Mouse (Mus musculus) left cerebral cortex, adult 11 months (tissue): ENCODE measurements at regions not wholly inside any gene's neighbourhood (a gene's known extent, or its start where the extent isn't known, plus 50 kb on each side); places are given as distances from the start of the nearest gene placed in this dataset.

ENCODE experiments used
- DNase-seq: peaks from one replicate; pipeline ENCODE4 v3.0.0; 2022; ENCODE audit warnings: low spot score

- DNase-seq: no peak
These were observed 295.1 kb upstream of the Igfbp3 start for GRCm38 (mm10) chr11:7508861-7509260.

DNA sequence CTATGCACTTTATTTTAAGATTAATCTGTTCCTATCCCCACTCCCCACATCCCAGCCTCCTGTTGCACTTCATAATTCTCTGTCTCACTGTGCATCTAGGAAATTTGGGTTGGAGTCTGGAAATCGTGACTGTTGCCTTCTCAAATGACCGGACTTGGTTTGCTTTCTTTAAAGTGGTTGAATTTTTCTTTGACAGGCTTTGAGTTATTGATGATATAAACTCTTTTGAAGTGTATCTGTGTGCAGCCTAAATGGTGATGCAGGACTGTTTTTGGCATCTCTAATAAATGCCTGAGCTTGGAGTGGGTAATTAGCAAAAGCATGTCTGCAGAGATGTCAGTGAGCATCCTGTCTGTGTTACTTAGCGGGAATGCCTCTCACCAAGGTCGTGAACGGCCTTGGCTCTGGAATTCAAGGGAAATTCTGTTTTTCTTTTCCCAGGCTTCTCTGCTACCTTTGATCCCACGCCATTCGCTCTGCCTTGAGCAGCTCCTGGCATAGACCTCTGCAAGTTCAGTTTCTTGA is 292.8 kb upstream of the Igfbp3 start:
- DNase-seq: no peak

DNA sequence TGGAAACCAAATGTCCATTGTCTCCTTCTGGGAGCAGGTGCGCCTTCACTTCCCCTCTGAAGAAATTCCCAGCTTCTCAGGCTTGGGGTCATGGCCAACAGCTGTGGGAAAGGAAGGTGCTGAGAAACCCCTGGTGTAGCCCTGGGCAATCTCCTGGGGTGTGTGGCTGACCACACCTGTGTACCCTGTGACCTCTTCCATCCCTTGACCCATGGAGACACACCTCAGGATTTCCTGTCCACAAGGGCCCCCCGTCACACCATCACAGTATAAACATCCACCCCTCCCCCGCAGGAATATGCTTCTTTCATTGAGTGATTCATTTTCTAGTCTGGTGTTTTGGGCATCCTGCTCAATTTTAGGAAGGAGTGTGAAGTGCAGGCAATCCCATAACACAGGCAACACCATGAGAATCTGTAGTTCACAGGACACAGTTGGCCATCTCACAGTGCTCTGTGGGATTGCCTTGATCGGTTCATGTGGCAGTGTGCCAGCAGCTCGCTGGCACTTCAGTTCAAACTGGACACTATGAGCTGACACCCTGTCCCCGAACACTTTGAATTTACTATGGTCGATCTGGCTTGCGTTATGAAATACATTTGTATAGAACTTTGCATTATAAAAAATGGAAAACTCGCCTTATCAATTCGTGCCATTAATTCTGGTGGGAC is 291.1 kb upstream of the Igfbp3 start:
- DNase-seq: no peak

DNA sequence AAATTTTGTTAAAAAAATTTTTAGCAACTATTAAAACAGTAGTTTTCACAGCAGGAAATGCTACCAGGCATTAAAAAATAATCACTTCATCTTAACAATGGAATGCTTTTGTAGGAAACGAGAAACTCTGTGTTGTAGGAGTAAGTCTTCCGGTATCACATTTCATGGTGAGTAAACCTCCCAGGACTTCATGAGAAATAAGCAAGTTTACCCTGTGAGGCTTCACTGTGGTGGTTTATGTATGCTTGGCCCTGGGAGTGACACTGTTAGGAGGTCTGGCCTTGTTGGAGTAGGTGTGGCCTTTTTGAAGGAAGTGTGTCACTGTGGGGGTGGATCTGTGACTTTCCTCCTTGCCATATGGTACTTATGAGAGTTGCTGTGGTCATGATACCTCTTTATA is 289.0 kb upstream of the Igfbp3 start:
- no peak for DNase-seq

- no peak for DNase-seq
These were observed 288.3 kb upstream of the Igfbp3 start for GRCm38 (mm10) chr11:7502045-7502444.

GRCm38 (mm10) chr11:7497803-7498202 is 284.1 kb upstream of the Igfbp3 start:
- no peak for DNase-seq

- no peak for DNase-seq
These were observed 260.3 kb upstream of the Igfbp3 start for GRCm38 (mm10) chr11:7473832-7474545.

GRCm38 (mm10) chr11:7465522-7465921 is 251.8 kb upstream of the Igfbp3 start:
- no peak for DNase-seq

DNA sequence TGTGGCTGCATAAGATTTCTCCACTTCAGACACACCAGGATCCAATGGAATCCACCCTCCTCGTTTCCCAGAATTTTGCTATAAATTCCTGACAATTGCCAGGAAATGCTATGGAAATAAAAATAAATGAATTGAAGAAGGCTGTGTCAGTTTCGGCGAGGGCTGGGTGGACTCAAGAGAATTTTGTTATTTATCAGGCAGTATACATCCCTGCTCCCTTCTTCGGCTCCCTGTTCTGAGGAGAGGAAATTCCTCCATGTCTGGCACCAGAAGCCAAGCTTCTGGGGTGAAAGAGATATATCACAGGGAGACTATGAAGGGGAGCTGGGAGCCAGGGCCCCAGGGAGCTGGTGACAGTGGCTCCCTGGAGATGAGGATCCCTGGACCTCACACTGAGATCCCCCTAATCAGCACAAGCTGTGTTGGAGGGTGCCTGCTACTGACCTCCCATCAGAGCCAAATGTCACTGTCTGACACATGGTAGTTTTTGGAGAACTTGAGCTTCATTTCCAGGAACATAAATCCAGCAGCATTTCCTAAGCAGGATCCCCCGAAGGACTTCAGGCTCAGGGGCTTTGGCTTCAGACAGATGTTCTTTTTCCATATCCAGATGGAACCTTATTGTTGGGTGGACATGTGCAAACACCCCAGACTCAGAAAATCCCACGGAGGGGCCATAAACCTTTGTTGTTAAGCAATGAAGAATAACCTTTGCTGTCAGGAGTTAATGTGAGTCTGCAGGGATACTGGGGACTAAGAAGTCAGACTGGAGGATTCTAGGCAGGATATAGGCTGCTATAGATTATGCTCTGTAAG is 248.4 kb upstream of the Igfbp3 start:
- DNase-seq: no peak

- DNase-seq: no peak
These were observed 238.0 kb upstream of the Igfbp3 start for GRCm38 (mm10) chr11:7451756-7452155.

DNA sequence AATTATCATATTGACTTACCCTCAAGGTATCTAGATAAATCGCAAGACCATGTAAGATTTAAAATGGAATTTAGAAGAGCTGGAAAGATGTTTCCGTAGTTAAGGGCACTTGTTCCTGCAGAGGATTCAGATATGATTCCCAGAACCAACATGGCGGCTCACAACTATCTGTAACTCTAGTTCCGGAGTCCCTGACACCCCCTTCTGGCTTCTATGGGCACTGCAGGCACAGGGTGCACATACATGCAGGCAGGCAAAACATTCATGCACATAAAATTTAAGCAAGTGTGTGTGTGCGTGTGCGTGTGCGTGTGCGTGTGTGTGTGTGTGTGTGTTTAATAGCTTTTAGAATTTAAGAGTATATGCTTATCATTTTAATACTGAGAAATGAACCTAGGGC is 230.8 kb upstream of the Igfbp3 start:
- DNase-seq: no peak

DNA sequence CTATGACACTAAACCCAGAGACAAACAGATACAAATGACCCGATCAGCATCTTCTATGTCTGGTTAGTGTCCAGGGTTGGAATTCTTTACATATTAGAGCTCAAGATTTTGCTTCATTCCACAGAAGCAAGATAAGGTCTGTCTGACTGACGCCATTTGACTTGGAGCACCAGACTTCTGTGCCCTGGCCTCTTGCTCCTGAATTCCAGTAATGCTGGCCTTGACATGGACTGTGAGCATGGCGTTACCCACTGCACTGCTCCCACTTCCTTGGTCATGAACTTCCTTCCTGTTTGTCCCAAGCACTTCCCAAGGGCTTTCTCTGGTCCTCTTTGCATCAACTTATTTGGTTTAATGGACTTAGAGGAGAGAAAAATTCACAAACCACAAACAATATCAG is 225.6 kb upstream of the Igfbp3 start:
- no peak for DNase-seq

DNA sequence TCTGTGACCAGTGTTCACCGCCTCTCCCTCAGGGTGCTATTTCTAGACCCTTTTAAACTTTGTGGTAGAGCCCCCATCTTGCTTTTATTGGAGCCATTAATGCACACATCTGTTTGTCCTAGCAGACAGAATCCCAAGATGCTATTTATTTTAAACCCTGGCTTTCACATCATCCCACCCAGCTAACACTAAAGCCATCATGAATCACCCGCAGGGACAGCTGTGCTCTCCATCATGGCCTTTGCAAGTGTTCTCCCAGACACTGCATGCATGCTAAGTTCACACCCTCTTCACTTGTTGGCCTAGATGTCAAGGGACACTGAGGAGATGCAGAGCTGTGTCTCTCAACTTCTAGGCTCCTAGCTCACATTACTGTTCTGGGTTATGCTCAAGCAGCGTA is 220.9 kb upstream of the Igfbp3 start:
- no peak for DNase-seq

GRCm38 (mm10) chr11:7427771-7428170 is 214.0 kb upstream of the Igfbp3 start:
- no peak for DNase-seq

DNA sequence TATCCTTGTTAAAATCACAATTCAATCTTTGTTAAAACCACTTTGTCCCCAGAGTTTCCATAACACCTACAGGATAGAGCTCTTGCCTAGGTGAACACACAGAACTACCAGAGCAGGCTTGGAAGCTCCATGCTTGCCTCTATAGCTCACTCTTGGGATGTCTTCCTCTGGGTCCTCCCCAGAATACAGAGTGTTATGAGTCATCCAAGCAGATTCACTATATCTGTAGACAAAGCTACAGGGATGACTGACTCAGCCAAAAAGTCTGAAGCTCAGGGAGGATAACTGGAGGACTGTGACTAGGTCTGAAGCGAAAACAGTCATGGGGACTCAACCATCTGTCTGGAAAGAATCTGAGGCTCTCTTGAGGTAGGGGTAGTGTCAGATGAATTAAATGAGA is 211.5 kb upstream of the Igfbp3 start:
- DNase-seq: no peak

DNA sequence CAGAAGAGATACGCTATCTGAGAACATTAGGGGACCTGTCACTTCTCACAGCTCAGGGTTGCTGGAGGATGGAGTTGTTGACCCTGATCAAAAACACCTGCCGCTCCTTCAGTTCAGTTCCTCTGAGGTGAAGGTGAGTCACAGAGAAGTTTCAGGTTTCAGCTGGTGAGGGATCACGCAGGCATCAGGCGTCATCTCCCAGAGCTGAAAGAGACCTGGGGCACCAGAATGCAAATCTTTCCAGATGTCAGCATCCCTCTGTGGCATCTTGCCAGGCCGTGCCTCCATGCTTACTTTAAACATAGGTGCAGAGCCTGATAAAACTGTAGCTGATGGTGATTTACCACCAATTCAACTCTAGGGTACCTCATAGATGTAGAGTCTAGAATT is 210.4 kb upstream of the Igfbp3 start:
- no peak for DNase-seq

DNA sequence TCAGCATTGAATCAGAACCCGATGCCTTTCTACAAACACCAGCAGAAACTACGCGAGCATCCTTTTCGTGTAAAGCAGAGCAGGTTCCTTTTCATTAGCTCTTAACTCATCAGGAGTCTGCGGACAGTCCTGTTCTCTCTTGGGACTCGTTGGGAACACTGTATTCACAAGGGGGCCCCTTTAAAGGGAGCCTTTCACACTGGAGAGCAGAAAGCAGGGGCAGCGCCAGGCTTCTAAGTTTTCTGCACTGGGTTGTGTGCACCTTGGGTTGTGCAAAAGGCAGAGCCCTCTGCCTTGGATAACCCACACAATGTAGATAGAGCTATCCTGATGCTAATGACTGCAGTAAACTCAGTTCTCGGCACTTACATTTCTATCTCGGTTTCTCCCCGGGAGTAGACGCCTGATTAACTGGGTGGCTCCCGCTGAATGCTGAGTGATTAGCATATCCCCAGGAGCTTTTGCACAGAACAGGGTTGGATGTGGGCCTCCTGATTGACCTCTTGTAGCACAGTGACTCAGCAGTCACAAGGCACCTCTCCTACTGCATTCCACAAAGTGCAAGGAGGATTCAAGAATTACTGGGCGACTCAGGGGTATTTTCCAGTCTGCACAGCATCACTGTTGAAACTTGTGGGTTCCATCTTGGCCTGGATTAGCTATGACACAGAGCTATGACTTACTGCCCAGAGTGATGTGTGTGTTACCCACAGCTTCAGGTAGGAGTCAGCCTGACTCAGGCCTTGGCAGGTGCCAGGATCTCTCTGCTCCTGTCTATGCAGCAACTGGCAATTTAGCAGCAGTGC is 209.8 kb upstream of the Igfbp3 start:
- DNase-seq: no peak

DNA sequence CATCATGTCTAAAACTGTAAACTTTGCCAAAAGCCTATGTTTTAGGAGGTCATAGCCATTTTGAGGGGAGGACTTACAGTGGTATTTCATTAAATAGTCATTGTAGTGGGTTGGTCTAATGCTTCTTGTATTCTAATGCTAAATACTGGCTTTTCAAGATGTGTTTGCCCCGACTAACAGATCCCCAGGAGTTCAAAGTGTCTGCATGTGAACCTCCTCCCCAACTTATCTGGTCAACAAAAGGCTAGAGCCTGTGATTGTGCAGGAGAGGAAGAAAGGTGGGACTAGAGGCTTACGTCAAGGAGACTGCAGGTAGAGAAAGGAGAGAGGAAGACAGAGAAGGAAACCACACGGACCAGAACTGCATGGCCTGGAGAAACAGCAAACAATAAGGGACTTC is 198.9 kb upstream of the Igfbp3 start:
- DNase-seq: no peak

DNA sequence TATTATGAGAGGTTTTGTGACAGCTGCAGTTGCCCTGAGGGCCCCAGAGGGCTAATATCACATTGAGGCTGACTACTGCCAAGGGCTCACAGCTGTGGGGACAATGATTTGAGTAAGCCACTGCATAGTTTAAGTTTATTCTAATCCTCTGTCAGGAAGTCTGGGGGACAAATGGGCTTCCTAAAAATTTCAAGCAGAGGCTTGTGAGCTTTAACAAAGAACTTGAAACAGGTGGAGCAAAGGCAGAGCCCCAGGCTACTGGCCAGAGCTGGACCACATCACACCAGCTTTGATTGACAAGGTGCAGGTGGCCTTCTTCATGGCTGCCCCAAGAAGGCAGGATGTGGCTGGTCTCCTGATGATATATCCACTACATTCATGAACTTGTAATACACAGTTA is 195.3 kb upstream of the Igfbp3 start:
- no peak for DNase-seq

- DNase-seq: no peak
These were observed 190.9 kb upstream of the Igfbp3 start for GRCm38 (mm10) chr11:7404666-7405065.

GRCm38 (mm10) chr11:7371835-7372234 is 158.1 kb upstream of the Igfbp3 start:
- no peak for DNase-seq

DNA sequence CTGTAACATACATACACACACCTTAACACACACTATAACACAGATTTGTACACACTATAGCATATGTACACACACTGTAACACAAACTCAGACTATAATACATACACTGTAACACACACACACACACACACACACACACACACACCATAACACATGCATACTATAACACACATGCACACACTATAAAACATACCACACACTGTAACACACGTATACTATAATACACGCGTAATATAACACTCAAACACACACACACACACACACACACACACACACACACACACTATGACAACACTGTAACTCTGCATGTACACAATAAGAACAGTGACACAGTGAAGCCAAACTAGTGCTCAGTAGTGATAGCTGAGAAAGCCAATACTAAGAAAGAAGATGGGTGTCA is 147.7 kb upstream of the Igfbp3 start:
- no peak for DNase-seq
